Mouse (Mus musculus): ENCODE data around the gene Thra.

DNA sequence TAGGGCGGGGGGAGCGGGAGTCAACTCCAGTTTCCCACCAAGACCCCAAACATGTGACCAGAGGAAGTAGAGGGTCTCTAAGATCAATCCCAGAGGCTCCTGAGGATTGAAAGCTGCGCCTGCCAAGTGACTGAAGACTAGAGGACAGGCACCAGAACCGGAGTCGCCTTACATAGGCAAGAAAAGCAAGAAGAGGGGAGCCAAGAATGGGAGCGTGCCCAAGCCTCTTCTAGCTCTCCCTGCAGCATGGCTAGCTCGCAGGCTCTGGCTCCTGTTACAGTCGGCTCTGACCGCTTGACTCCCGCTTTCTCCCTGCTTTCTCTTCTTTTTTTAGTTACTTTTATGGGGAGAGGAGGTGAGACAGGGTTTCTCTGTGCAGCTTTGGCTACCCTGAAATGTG lies 44.8 kb downstream of the Thra start:
- TF ChIP-seq CTCF (IDR thresholded peaks at IDR 0.05; ENCODE audit: low read depth): no peak
- no peak for TF ChIP-seq EP300 (IDR thresholded peaks at IDR 0.05; ENCODE audit: low read depth)
